ENCODE assay signal across 8 mouse cellular contexts in genomic region chr16:74412471-74413291, GRCm38 (mm10). TPM values are rescaled to one million over a fixed set of nuclear protein-coding genes. Genes with fewer than 3 reads are reported as not detected.
DNase-seq lines count a peak whose midpoint lies in the region; ATAC-seq and TF ChIP-seq lines count a peak whose summit lies in the region.

No protein-coding gene starts in this region.

- H3K36me3 ChIP-seq in intestine, postnatal 0 days (ENCODE audit: control insufficient read depth, insufficient read depth), result no peaks in the 10 kb centered on the region
- no peaks in the 10 kb centered on the region for H3K36me3 ChIP-seq in midbrain, embryonic 12.5 days
- H3K36me3 ChIP-seq in stomach, embryonic 14.5 days (ENCODE audit: control insufficient read depth, insufficient read depth, low read length), result no peaks in the 10 kb centered on the region

- H3K27ac ChIP-seq in cortical plate, adult 2 months (ENCODE audit: insufficient read depth, low read length), result 0 out of 2 replicates have a peak overlapping the region, but pooled peaks have one; percentile 42
- no peak overlapping the region for H3K27ac ChIP-seq in intestine, postnatal 0 days (ENCODE audit: low read depth, low read length)
- peak overlapping the region; percentile 82 for H3K27ac ChIP-seq in midbrain, embryonic 12.5 days (replicated peaks)
- no peak overlapping the region; the same call in 1 of the 2 replicates for H3K27ac ChIP-seq in stomach, embryonic 14.5 days (ENCODE audit: low read length)

- TF ChIP-seq CTCF in cortical plate, adult 2 months (IDR thresholded peaks at IDR 0.05; ENCODE audit: extremely low read depth, insufficient read depth, low read length), result peak; percentile 59
- peak; percentile 82 for TF ChIP-seq CTCF in intestine, postnatal 0 days (IDR thresholded peaks at IDR 0.05; ENCODE audit: low read depth)

- DNase-seq in ZHBTc4 (ENCODE audit: low read depth, low spot score), result peak; percentile 62
- peak; percentile 4 for DNase-seq in gastrocnemius, postnatal 14 days
- peak; percentile 75 to 78 for DNase-seq in left cerebral cortex, postnatal 25 days (ENCODE audit: low spot score in 2 of 2)
- no peak for DNase-seq in thymus, postnatal 14 days

- peak; percentile 43 for ATAC-seq in intestine, postnatal 0 days
- ATAC-seq in midbrain, embryonic 12.5 days (ENCODE audit: low FRiP score, low read depth), result peak; percentile 57
- ATAC-seq in stomach, embryonic 14.5 days (ENCODE audit: insufficient number of reproducible peaks, insufficient read depth, low FRiP score, low read depth), result no peak

- H3K4me3 ChIP-seq in cortical plate, adult 2 months (ENCODE audit: insufficient read depth, low read length), result peak overlapping the region; percentile 61
- H3K4me3 ChIP-seq in intestine, postnatal 0 days (ENCODE audit: low read depth, low read length), result peak overlapping the region; percentile 44
- H3K4me3 ChIP-seq in midbrain, embryonic 12.5 days, result peak overlapping the region; percentile 58
- H3K4me3 ChIP-seq in stomach, embryonic 14.5 days (ENCODE audit: low read depth, low read length), result peak overlapping the region; percentile 53

- TF ChIP-seq POLR2A in cortical plate, adult 2 months (IDR thresholded peaks at IDR 0.05; ENCODE audit: extremely low read depth, insufficient read depth, low read length), result no peak

- intact Hi-C loops in gastrocnemius, postnatal 14 days (cut with DNase I; ENCODE audit: low total_unique reads), result loop anchor here (10.0 kb wide), 2 partner anchors 1318 to 1418 kb away; no protein-coding TSS in a partner anchor
- intact Hi-C loops in left cerebral cortex, postnatal 25 days (cut with DNase I), result loop anchor here (2.0 to 10.0 kb wide), 3 partner anchors 358 to 1418 kb away; no protein-coding TSS in a partner anchor

- H3K27me3 ChIP-seq in intestine, postnatal 0 days (replicated peaks; ENCODE audit: control insufficient read depth, insufficient read depth, low read length), result 0 out of 2 replicates have a peak, but pooled peaks cover 5% of the 10 kb centered on the region
- peaks cover 7% of the 10 kb centered on the region; the same call in 1 of the 2 replicates for H3K27me3 ChIP-seq in midbrain, embryonic 12.5 days
- H3K27me3 ChIP-seq in stomach, embryonic 14.5 days (ENCODE audit: control insufficient read depth, insufficient read depth, low read length), result no peaks in the 10 kb centered on the region

- peak overlapping the region; percentile 79 for H3K4me2 ChIP-seq in intestine, postnatal 0 days (replicated peaks; ENCODE audit: low read depth)
- peak overlapping the region; percentile 68 for H3K4me2 ChIP-seq in midbrain, embryonic 12.5 days (replicated peaks)
- peak overlapping the region; percentile 98 for H3K4me2 ChIP-seq in stomach, embryonic 14.5 days (replicated peaks; ENCODE audit: low read depth, low read length)

- H3K9me3 ChIP-seq in intestine, postnatal 0 days (ENCODE audit: control insufficient read depth), result no peaks in the 10 kb centered on the region
- no peaks in the 10 kb centered on the region for H3K9me3 ChIP-seq in midbrain, embryonic 12.5 days
- no peaks in the 10 kb centered on the region for H3K9me3 ChIP-seq in stomach, embryonic 14.5 days (ENCODE audit: control insufficient read depth, low read depth, low read length)

- no peak overlapping the region for H3K9ac ChIP-seq in intestine, postnatal 0 days (ENCODE audit: low read depth, low read length)
- peak overlapping the region; percentile 68 for H3K9ac ChIP-seq in midbrain, embryonic 12.5 days (replicated peaks)
- H3K9ac ChIP-seq in stomach, embryonic 14.5 days (replicated peaks; ENCODE audit: low read depth, low read length), result no peak overlapping the region

- H3K4me1 ChIP-seq in cortical plate, adult 2 months (ENCODE audit: control insufficient read depth, insufficient read depth, low read length), result no peaks in the 10 kb centered on the region
- H3K4me1 ChIP-seq in intestine, postnatal 0 days (replicated peaks; ENCODE audit: control insufficient read depth, insufficient read depth, low read length), result no peaks in the 10 kb centered on the region; the same call in 1 of the 2 replicates
- H3K4me1 ChIP-seq in midbrain, embryonic 12.5 days, result peaks cover 14% of the 10 kb centered on the region; the same call in 1 of the 2 replicates
- H3K4me1 ChIP-seq in stomach, embryonic 14.5 days (ENCODE audit: control insufficient read depth, insufficient read depth, low read length), result no peaks in the 10 kb centered on the region

- WGBS in intestine, postnatal 0 days, result under 1% methylated on average over 20 of the region's 20 CpGs
- 0% methylated on average over 20 of the region's 20 CpGs for WGBS in midbrain, embryonic 12.5 days
- under 1% methylated on average over 20 of the region's 20 CpGs for WGBS in stomach, embryonic 14.5 days

RNA-seq across cellular contexts. Expression of gene Robo2, which starts 1.1 kb away (rescaled TPM):
- 49.2 and 54.2 TPM in 2 replicates for polyA plus RNA-seq in cortical plate, adult 2 months (2012; rRNA removed)
- total RNA-seq in gastrocnemius, postnatal 14 days (2021), result 1 to 10 TPM; 2.0 to 4.2 TPM
- 6.2 and 8.1 TPM in 2 replicates for polyA plus RNA-seq in intestine, postnatal 0 days (2015; fragmentation: Nextera tagmentation; extraction: Ambion mirVana)
- total RNA-seq in left cerebral cortex, postnatal 25 days (2021), result 100 to 1,000 TPM; 155 to 159 TPM
- polyA plus RNA-seq in midbrain, embryonic 12.5 days (2016; fragmentation: Nextera tagmentation; extraction: Ambion mirVana), result 60.7 and 61.0 TPM in 2 replicates
- polyA plus RNA-seq in stomach, embryonic 14.5 days (2014; fragmentation: Nextera tagmentation; extraction: Ambion mirVana), result 42.4 and 44.7 TPM in 2 replicates

Comparison
In these comparisons a context has a peak if more than half of its experiments do, and no peak if none do; other contexts are left out.
1. H3K27ac ChIP-seq: peak in cortical plate, adult 2 months (single experiment) and midbrain, embryonic 12.5 days (single experiment); none in intestine, postnatal 0 days (single experiment) and stomach, embryonic 14.5 days (single experiment).
2. Peak in every context shown above with its lines, with median percentiles within 50 percentile points of each other: H3K4me3 ChIP-seq and H3K4me2 ChIP-seq.